Mouse (Mus musculus) MEL (cell line): Measurements from ENCODE around the gene Rpl13a. TPM values are rescaled to one million over a fixed set of nuclear protein-coding genes. Genes with fewer than 3 reads are reported as not detected.
"Not testable (repeated sequence)": the region's sequence is repeated elsewhere in the genome, so short reads cannot be mapped to it uniquely, and the experiment has no call there.

ENCODE experiments used
- DNase-seq: peaks from one replicate; pipeline ENCODE4 v3.0.0; 2011; ENCODE audit warnings: low read depth, low spot score
- H3K27ac ChIP-seq: 2 replicates; pipeline ENCODE4 v1.5.1; 2012; ENCODE audit warnings: low read depth, mild to moderate bottlenecking, control low read depth, low read length, moderate library complexity; ENCODE audit not compliant: control insufficient read depth
- H3K27me3 ChIP-seq, 2 experiments: fragments of 150-350 bp in 1 of 2; sonication (generic) in 1 of 2; 2 replicates each; pipeline ENCODE4 v1.6.1; 2012; ENCODE audit warnings: low read length in 2 of 2, mild to moderate bottlenecking in 2 of 2, improper control_type of control experiment in 1 of 2, moderate library complexity in 1 of 2; ENCODE audit not compliant: insufficient read depth in 2 of 2, control insufficient read depth in 1 of 2
- H3K36me3 ChIP-seq, 2 experiments: 2 replicates each; pipeline ENCODE4 v1.6.1; 2012 to 2014; ENCODE audit warnings: low read length in 2 of 2, improper control_type of control experiment in 1 of 2, inconsistent platforms in 1 of 2, mild to moderate bottlenecking in 1 of 2; ENCODE audit not compliant: insufficient read depth in 2 of 2, control insufficient read depth in 1 of 2
- H3K4me1 ChIP-seq, 2 experiments: fragments of 150-350 bp in 1 of 2; sonication (generic) in 1 of 2; 2 replicates each; pipeline ENCODE4 v1.6.1; 2012; ENCODE audit warnings: low read length in 2 of 2, improper control_type of control experiment in 1 of 2, mild to moderate bottlenecking in 1 of 2; ENCODE audit not compliant: insufficient read depth in 2 of 2, control insufficient read depth in 1 of 2
- H3K4me3 ChIP-seq, 2 experiments: fragments of 150-350 bp in 1 of 2; sonication (generic) in 1 of 2; 2 replicates each; pipeline ENCODE4 v1.5.1; 2012; ENCODE audit warnings: low read depth in 2 of 2, low read length in 2 of 2, mild to moderate bottlenecking in 2 of 2, moderate library complexity in 2 of 2, control low read depth in 1 of 2, improper control_type of control experiment in 1 of 2; ENCODE audit not compliant: control insufficient read depth in 1 of 2, insufficient read depth in 1 of 2
- H3K79me2 ChIP-seq: 2 replicates; pipeline ENCODE4 v1.6.1; 2012; ENCODE audit warnings: mild to moderate bottlenecking, low read length, moderate library complexity; ENCODE audit not compliant: control insufficient read depth, poor library complexity, insufficient read depth
- H3K9ac ChIP-seq: 2 replicates; pipeline ENCODE4 v1.6.1; 2012; ENCODE audit warnings: low read depth, mild to moderate bottlenecking, control low read depth, low read length, moderate library complexity; ENCODE audit not compliant: control insufficient read depth, poor library complexity, severe bottlenecking
- H3K9me3 ChIP-seq: fragments of 150-350 bp; sonication (generic); replicated peaks from 2 replicates; pipeline ENCODE4 v1.6.1; 2012; ENCODE audit warnings: mild to moderate bottlenecking, low read length, improper control_type of control experiment, moderate library complexity; ENCODE audit not compliant: insufficient read depth
- CHD1 ChIP-seq: IDR thresholded peaks from 2 replicates; pipeline ENCODE4 v1.6.1; 2012; ENCODE audit warnings: low read depth, mild to moderate bottlenecking, inconsistent platforms, low read length, improper control_type of control experiment
- CTCF ChIP-seq, 3 experiments: IDR thresholded peaks in 2 of 3; conservative IDR thresholded peaks in 1 of 3; 2 replicates each; pipeline ENCODE4 v1.5.1; 2011 to 2012; ENCODE audit warnings: low read length in 3 of 3, low read depth in 2 of 3, mild to moderate bottlenecking in 2 of 3, improper control_type of control experiment in 1 of 3, inconsistent platforms in 1 of 3, mixed read lengths in 1 of 3, moderate library complexity in 1 of 3; ENCODE audit not compliant: control insufficient read depth in 1 of 3, insufficient read depth in 1 of 3, poor library complexity in 1 of 3, severe bottlenecking in 1 of 3
- KAT2A ChIP-seq: conservative IDR thresholded peaks from 2 replicates; pipeline ENCODE4 v1.6.1; 2012; ENCODE audit warnings: low read depth, low read length, improper control_type of control experiment, inconsistent platforms
- MAFK ChIP-seq: IDR thresholded peaks from 2 replicates; pipeline ENCODE4 v1.6.1; 2011; ENCODE audit warnings: low read depth, mild to moderate bottlenecking, low read length, improper control_type of control experiment, borderline replicate concordance
- MYB ChIP-seq: IDR thresholded peaks from 2 replicates; pipeline ENCODE4 v1.6.1; 2011; ENCODE audit warnings: mild to moderate bottlenecking, low read depth, low read length, improper control_type of control experiment
- POLR2A ChIP-seq, 2 experiments: IDR thresholded peaks; 2 replicates each; pipeline ENCODE4 v1.6.1; 2011 to 2012; ENCODE audit warnings: low read length in 2 of 2, mild to moderate bottlenecking in 2 of 2, control low read depth in 1 of 2, improper control_type of control experiment in 1 of 2, low read depth in 1 of 2, moderate library complexity in 1 of 2; ENCODE audit not compliant: control insufficient read depth in 1 of 2, insufficient read depth in 1 of 2, poor library complexity in 1 of 2
- POLR2AphosphoS2 ChIP-seq: IDR thresholded peaks from 2 replicates; pipeline ENCODE4 v1.6.1; 2011; ENCODE audit warnings: low read length, improper control_type of control experiment
- POLR2AphosphoS5 ChIP-seq: IDR thresholded peaks from 2 replicates; pipeline ENCODE4 v1.6.1; 2012; ENCODE audit warnings: low read depth, borderline replicate concordance, mild to moderate bottlenecking, inconsistent platforms, low read length, moderate library complexity, mixed read lengths
- RAD21 ChIP-seq: IDR thresholded peaks from 2 replicates; pipeline ENCODE4 v1.6.1; 2011; ENCODE audit warnings: mild to moderate bottlenecking, low read depth, low read length, improper control_type of control experiment
- TBP ChIP-seq: IDR thresholded peaks from 2 replicates; pipeline ENCODE4 v1.8.0; 2011; ENCODE audit warnings: low read depth, low read length, improper control_type of control experiment
- ZNF384 ChIP-seq: IDR thresholded peaks from 2 replicates; pipeline ENCODE4 v1.6.1; 2012; ENCODE audit warnings: low read depth, mild to moderate bottlenecking, inconsistent platforms, low read length, improper control_type of control experiment
- polyA plus RNA-seq, 2 experiments: library from polyadenylated mRNA; stranded (reverse) in 1 of 2; unstranded in 1 of 2; fragments of >175 nt in 1 of 2; fragments of >200 nt in 1 of 2; gene quantifications; 2 replicates each; pipeline versions ENCODE4 v1.2.1 to v1.2.4; 2012; ENCODE audit warnings: low replicate concordance in 2 of 2, low read depth in 1 of 2; ENCODE audit not compliant: insufficient read length in 2 of 2, insufficient read depth in 1 of 2, missing spikeins in 1 of 2
- total RNA-seq: library from RNA; depleted of rRNA; stranded (reverse); fragments of 300-350 nt; gene quantifications from 2 replicates; pipeline ENCODE4 v1.2.3, GENCODE M21; 2012

Rpl13a gene
- total and polyA plus RNA-seq, 3 experiments = 2,091 to 3,727 (median 3,160) TPM

DNA sequence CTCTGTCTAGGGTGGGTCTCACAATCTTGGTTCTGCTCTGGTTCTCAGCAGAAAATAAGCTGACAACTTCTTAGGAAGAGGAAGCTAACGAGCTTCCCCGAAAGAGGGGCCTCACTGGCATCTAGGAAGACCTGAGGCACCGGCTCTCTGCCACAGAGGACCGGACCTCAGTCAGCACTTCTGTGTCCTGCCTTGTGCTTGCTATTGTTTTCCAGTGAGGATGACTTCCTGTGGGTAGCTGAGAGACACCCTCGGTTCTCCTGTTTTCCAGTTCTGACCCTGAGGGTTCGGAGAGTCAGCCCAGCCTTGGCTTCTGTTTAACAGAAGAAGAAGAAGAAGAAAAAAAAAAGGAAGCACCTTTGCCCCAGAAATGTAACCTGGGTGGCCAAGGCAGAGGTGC is 31.1 kb downstream of the Rpl13a start:
- TF ChIP-seq TBP (peak; percentile 13; the same call in 1 of the 2 replicates), POLR2A (IDR thresholded peaks at IDR 0.05; ENCODE audit: control insufficient read depth in 1 of 2, insufficient read depth in 1 of 2, low read depth in 1 of 2, low read length in 2 of 2, poor library complexity in 1 of 2) (peak in 1 of 2 experiments; percentile 44; a peak in 1 of 4 replicates), POLR2AphosphoS2 (no peak), ZNF384 (peak; percentile 76)
- peaks cover 5 to 21% of the 10 kb centered on the region in 2 experiments for H3K4me1 ChIP-seq

GRCm38 (mm10) chr7:45095965-45096364 is 32.6 kb downstream of the Rpl13a start:
- not testable (repeated sequence) for H3K9ac ChIP-seq, H3K9me3 ChIP-seq, H3K79me2 ChIP-seq, H3K4me3 ChIP-seq, H3K27me3 ChIP-seq, H3K36me3 ChIP-seq, H3K27ac ChIP-seq, DNase-seq
- peaks cover 5 to 21% of the 10 kb centered on the region in 2 experiments for H3K4me1 ChIP-seq

More for the DNA sequence above, 31.1 kb downstream of the Rpl13a start:
- peak overlapping the region; percentile 40 to 50 for H3K4me3 ChIP-seq
- peak overlapping the region; percentile 57; the same call in 1 of the 2 replicates for H3K27ac ChIP-seq
- peak overlapping the region; percentile 66 for H3K9ac ChIP-seq
- no peaks in the 10 kb centered on the region for H3K9me3 ChIP-seq
- H3K36me3 ChIP-seq = peaks cover 0 to 5% of the 10 kb centered on the region in 2 experiments; a peak in 2 of 4 replicates
- DNase-seq = peak; percentile 73
- H3K79me2 ChIP-seq = no peaks in the 10 kb centered on the region
- no peaks in the 10 kb centered on the region for H3K27me3 ChIP-seq

- TF ChIP-seq KAT2A = no peak
- TF ChIP-seq MAFK = no peak
- no peak for DNase-seq
- Histone ChIP-seq H3K79me2 (no peaks in the 10 kb centered on the region; the same call in 1 of the 2 replicates), H3K9me3 (no peaks in the 10 kb centered on the region), H3K4me1 (peaks cover 5 to 21% of the 10 kb centered on the region in 2 experiments), H3K27ac (no peak overlapping the region), H3K4me3 (no peak overlapping the region), H3K9ac (no peak overlapping the region), H3K36me3 (peaks cover 0 to 6% of the 10 kb centered on the region in 2 experiments; a peak in 2 of 4 replicates), H3K27me3 (no peaks in the 10 kb centered on the region)
Observed at GRCm38 (mm10) chr7:45095367-45095766, 33.2 kb downstream of the Rpl13a start.

DNA sequence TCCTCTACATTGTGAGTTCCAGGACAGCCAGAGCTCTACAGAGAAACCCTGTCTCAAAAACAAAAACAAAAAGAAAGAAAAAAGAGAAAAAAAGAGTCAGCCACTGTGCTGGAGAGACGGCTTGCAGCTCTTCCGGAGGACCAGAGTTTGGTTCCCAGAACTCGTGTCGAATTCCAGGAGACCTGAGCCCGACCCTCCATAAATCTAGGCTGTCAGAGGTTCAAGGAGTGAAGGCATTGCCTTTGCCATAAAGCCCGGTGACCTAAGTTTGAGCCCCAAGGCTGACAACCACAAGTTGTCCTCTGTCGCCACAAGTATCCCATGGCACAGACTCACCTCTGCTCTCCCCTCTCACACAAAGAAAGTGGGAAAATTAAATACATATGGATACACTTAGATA is 34.4 kb downstream of the Rpl13a start:
- H3K4me1 ChIP-seq = peaks cover 5 to 21% of the 10 kb centered on the region in 2 experiments
- TF ChIP-seq CHD1 (no peak), POLR2AphosphoS5 (no peak), RAD21 (no peak), POLR2AphosphoS2 (no peak), MYB (no peak), CTCF (IDR thresholded peaks at IDR 0.05 in 2 of 3, conservative IDR thresholded peaks at IDR 0.05 in 1 of 3; ENCODE audit: control insufficient read depth in 1 of 3, insufficient read depth in 1 of 3, low read depth in 2 of 3, low read length in 3 of 3, poor library complexity in 1 of 3, severe bottlenecking in 1 of 3) (no peak)
- no peak overlapping the region for H3K4me3 ChIP-seq
- no peak for DNase-seq
- H3K9ac ChIP-seq = no peak overlapping the region
- no peaks in the 10 kb centered on the region; the same call in 1 of the 2 replicates for H3K79me2 ChIP-seq
- peaks cover 0 to 12% of the 10 kb centered on the region in 2 experiments; a peak in 2 of 4 replicates for H3K36me3 ChIP-seq
- H3K27me3 ChIP-seq = no peaks in the 10 kb centered on the region
- H3K27ac ChIP-seq = no peak overlapping the region
- no peaks in the 10 kb centered on the region for H3K9me3 ChIP-seq
